Mouse (Mus musculus) splenic B cell, adult 2 months (primary cell): ENCODE results near the gene Olfr713.

Experiments
- DNase-seq: peaks from one replicate; pipeline ENCODE4 v3.0.0-alpha.2; 2011; ENCODE audit warnings: low read depth, low spot score
- H3K27me3 ChIP-seq: 2 replicates; pipeline ENCODE4 v1.6.1; 2012; ENCODE audit warnings: mild to moderate bottlenecking, low read length, moderate library complexity, mixed read lengths; ENCODE audit not compliant: control insufficient read depth, poor library complexity, insufficient read depth, severe bottlenecking
- H3K36me3 ChIP-seq: 2 replicates; pipeline ENCODE4 v1.6.1; 2012; ENCODE audit warnings: mild to moderate bottlenecking, low read length, moderate library complexity, mixed read lengths; ENCODE audit not compliant: control insufficient read depth, poor library complexity, insufficient read depth, severe bottlenecking

The Olfr713 gene

DNA sequence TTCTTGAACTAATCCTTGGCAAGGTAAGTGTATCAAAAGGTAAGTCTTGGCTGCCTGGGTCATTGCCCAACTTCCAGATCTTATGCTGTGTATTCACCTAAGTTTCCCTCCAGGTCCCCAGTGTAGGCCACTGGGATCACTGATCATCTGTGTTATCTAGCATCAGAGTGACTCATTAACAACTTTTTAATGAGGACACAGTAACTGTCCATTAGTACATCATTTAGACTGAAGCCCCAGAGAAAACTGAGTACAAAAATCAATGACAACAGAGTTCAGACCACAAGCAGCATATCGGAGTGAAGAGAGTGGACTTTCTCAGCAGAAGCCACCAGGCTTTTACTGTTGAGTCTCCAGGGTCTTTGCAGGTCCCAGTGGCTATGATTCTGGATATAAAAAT lies at the start of gene Olfr713:
Olfr713 (plus strand) TSS at position 301 of the 400 bp plus-strand sequence.
- Histone ChIP-seq H3K27me3 (no peaks in the 10 kb centered on the region), H3K36me3 (no peaks in the 10 kb centered on the region)
- no peak for DNase-seq

DNA sequence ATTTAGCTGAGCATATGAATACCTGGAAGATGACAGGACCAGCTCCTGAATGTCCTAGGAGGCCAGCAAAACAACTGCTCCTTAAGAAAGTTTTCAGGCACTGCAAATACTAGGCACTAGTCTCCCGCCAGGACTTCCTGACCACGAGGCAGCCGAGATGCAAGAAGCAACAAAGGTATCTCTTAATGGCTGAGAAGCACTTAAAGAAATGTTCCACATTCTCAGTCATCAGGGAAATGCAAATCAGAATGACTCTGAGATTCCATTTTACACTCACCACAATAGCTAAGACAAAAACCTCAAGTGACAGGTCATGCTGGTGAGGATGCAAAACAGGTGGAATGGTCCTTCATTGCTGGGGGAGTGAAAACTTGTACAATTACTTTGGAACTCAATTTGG lies 45.7 kb upstream of the Olfr713 start:
- DNase-seq, result no peak
- Histone ChIP-seq H3K36me3 (no peaks in the 10 kb centered on the region), H3K27me3 (no peaks in the 10 kb centered on the region)

GRCm38 (mm10) chr7:107000798-107001197 lies 30.2 kb upstream of the Olfr713 start:
- no peak for DNase-seq
- Histone ChIP-seq H3K27me3 (no peaks in the 10 kb centered on the region), H3K36me3 (no peaks in the 10 kb centered on the region)

GRCm38 (mm10) chr7:107004169-107004568 lies 26.8 kb upstream of the Olfr713 start:
- Histone ChIP-seq H3K27me3 (no peaks in the 10 kb centered on the region), H3K36me3 (no peaks in the 10 kb centered on the region)
- no peak for DNase-seq

GRCm38 (mm10) chr7:107005972-107006371 lies 25.0 kb upstream of the Olfr713 start, which contains the start of gene Olfr2:
Gene Olfr2 (minus strand): TSS chr7:107006072.
- Histone ChIP-seq H3K36me3 (no peaks in the 10 kb centered on the region), H3K27me3 (no peaks in the 10 kb centered on the region)
- DNase-seq, result no peak

GRCm38 (mm10) chr7:107039934-107040563 lies 9.1 kb downstream of the Olfr713 start:
- Histone ChIP-seq H3K27me3 (no peaks in the 10 kb centered on the region), H3K36me3 (no peaks in the 10 kb centered on the region)
- no peak for DNase-seq

GRCm38 (mm10) chr7:107043136-107043535 lies 12.2 kb downstream of the Olfr713 start:
- peaks cover 1% of the 10 kb centered on the region; the same call in 1 of the 2 replicates for H3K27me3 ChIP-seq

DNA sequence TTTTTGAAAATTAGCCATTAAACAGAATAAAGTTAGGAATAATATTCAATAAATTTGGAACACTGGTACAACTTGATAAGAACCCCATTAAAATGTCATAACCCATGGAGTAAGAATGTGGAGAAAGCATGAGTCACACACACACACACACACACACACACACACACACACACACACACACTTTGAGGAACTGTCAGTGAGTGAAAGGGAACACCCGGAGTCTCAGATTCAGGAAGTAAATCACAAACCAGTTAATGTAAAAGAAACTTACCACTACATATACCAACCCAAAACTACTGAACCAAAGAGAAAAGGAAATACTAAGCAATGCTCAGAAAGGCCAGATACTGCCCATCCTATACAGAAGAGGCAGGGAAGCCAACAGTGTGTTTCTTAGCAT lies 13.4 kb downstream of the Olfr713 start:
- Histone ChIP-seq H3K36me3 (no peaks in the 10 kb centered on the region), H3K27me3 (peaks cover 1% of the 10 kb centered on the region; the same call in 1 of the 2 replicates)
- peak; percentile 20 for DNase-seq

More at GRCm38 (mm10) chr7:107043136-107043535, 12.2 kb downstream of the Olfr713 start:
- no peaks in the 10 kb centered on the region for H3K36me3 ChIP-seq
- DNase-seq, result no peak

- H3K27me3 ChIP-seq, result peaks cover 1% of the 10 kb centered on the region; the same call in 1 of the 2 replicates
Observed at GRCm38 (mm10) chr7:107045833-107046232, 14.9 kb downstream of the Olfr713 start.

DNA sequence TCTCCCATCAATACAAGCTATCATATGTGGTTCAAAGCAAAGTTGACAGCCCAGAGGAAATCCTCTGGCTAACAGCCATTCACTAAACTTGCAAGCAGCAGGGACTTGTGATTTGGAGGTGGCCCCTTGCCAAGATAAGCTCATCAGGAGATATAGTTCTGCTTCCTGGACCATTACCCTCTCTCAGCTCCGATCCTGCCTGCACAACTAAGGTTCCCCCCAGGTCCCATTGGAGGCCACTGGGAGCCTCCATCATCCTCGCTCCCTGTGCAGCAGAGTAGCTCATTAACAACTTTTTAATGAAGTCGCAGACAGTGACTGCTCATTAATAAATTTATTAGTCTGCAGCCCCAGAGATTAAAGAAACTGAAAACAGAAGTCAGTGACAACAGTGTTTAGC lies 16.6 kb downstream of the Olfr713 start:
- Histone ChIP-seq H3K36me3 (no peaks in the 10 kb centered on the region), H3K27me3 (peaks cover 1% of the 10 kb centered on the region; the same call in 1 of the 2 replicates)
- DNase-seq, result no peak

More at GRCm38 (mm10) chr7:107045833-107046232, 14.9 kb downstream of the Olfr713 start:
- no peaks in the 10 kb centered on the region for H3K36me3 ChIP-seq
- peak; percentile 75 for DNase-seq

DNA sequence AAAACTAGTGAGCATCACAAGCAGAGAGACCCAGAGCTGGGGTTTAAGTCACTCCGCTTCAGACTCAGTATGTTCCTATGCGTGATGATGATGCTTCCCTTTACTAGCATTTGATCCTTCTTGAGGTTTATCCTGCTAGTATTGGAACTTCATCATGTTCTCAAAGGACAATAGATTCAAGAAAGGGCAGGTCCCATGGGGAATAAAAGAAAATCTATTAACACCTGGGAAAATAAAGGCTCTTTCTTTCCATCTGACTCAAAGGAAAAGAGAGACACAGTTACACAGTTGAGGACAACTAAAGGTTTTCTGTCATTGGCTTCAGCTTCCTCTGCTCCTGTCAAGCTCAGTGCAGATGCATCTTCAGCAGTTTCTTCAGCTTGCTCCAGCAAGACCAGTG lies 39.7 kb downstream of the Olfr713 start, which contains the start of gene Olfr714:
Olfr714 (plus strand) TSS at position 301 of the 400 bp plus-strand sequence.
- Histone ChIP-seq H3K27me3 (no peaks in the 10 kb centered on the region), H3K36me3 (no peaks in the 10 kb centered on the region)
- no peak for DNase-seq
